Mouse (Mus musculus): ENCODE measurements around the gene Ctxn2. TPM values are rescaled to one million over a fixed set of nuclear protein-coding genes. Genes with fewer than 3 reads are reported as not detected.

The Ctxn2 gene
- total RNA-seq, 1 experiment = not detected

GRCm38 (mm10) chr2:125142336-125142735, 5.8 kb downstream of the Ctxn2 start:
- in situ Hi-C loops (cut with MboI; ENCODE audit: low sequenced_read_pairs in 2 of 2, unreplicated experiment in 2 of 2) = no loop called here
- H3K4me1 ChIP-seq (ENCODE audit: control insufficient read depth in 2 of 2, insufficient read depth in 2 of 2, low read length in 2 of 2, poor library complexity in 1 of 2) = no peaks in the 10 kb centered on the region
- H3K9ac ChIP-seq (ENCODE audit: insufficient read depth, low read depth, low read length, poor library complexity, severe bottlenecking) = no peak overlapping the region
- TF ChIP-seq ZNF384 (IDR thresholded peaks at IDR 0.05; ENCODE audit: low read depth, low read length) = no peak
- TF ChIP-seq HCFC1 (IDR thresholded peaks at IDR 0.05; ENCODE audit: borderline replicate concordance, insufficient read depth, low read length) = no peak
- no peak for TF ChIP-seq ZC3H11A (IDR thresholded peaks at IDR 0.05; ENCODE audit: borderline replicate concordance, low read depth, low read length)
- TF ChIP-seq CHD2 (IDR thresholded peaks at IDR 0.05; ENCODE audit: low read depth, low read length) = no peak
- TF ChIP-seq MAFK (IDR thresholded peaks at IDR 0.05; ENCODE audit: insufficient read depth, low read depth, low read length) = no peak
- no peak for DNase-seq (ENCODE audit: low read depth, low spot score)
- H3K4me3 ChIP-seq (ENCODE audit: insufficient read depth in 1 of 2, low read depth in 1 of 2, low read length in 2 of 2, poor library complexity in 1 of 2, severe bottlenecking in 1 of 2) = no peak overlapping the region
- no peaks in the 10 kb centered on the region for H3K9me3 ChIP-seq (ENCODE audit: control insufficient read depth, insufficient read depth, low read depth, low read length)
- no peak overlapping the region for H3K27ac ChIP-seq (ENCODE audit: insufficient read depth, low read depth, low read length, poor library complexity, severe bottlenecking)
- no peaks in the 10 kb centered on the region for H3K36me3 ChIP-seq (ENCODE audit: control insufficient read depth, insufficient read depth, low read length, poor library complexity, severe bottlenecking)

GRCm38 (mm10) chr2:125152388-125152787, 15.9 kb downstream of the Ctxn2 start, which contains the start of gene Slc12a1:
TSS of gene Slc12a1 (plus strand) at chr2:125152505.
- Histone ChIP-seq H3K4me3 (ENCODE audit: insufficient read depth in 1 of 2, low read depth in 1 of 2, low read length in 2 of 2, poor library complexity in 1 of 2, severe bottlenecking in 1 of 2) (no peak within 1 kb of the TSS), H3K27ac (ENCODE audit: insufficient read depth, low read depth, low read length, poor library complexity, severe bottlenecking) (no peak within 1 kb of the TSS), H3K9ac (ENCODE audit: insufficient read depth, low read depth, low read length, poor library complexity, severe bottlenecking) (no peak within 1 kb of the TSS), H3K36me3 (ENCODE audit: control insufficient read depth, insufficient read depth, low read length, poor library complexity, severe bottlenecking) (no peaks in the 10 kb centered on the region), H3K4me1 (ENCODE audit: control insufficient read depth in 2 of 2, insufficient read depth in 2 of 2, low read length in 2 of 2, poor library complexity in 1 of 2) (no peaks in the 10 kb centered on the region; a peak in 1 of 4 replicates), H3K9me3 (ENCODE audit: control insufficient read depth, insufficient read depth, low read depth, low read length) (no peaks in the 10 kb centered on the region)
- no peak for TF ChIP-seq ZNF384 (IDR thresholded peaks at IDR 0.05; ENCODE audit: low read depth, low read length)
- TF ChIP-seq ZC3H11A (IDR thresholded peaks at IDR 0.05; ENCODE audit: borderline replicate concordance, low read depth, low read length) = no peak
- no peak for TF ChIP-seq MAFK (IDR thresholded peaks at IDR 0.05; ENCODE audit: insufficient read depth, low read depth, low read length)
- TF ChIP-seq CHD2 (IDR thresholded peaks at IDR 0.05; ENCODE audit: low read depth, low read length) = no peak
- TF ChIP-seq HCFC1 (IDR thresholded peaks at IDR 0.05; ENCODE audit: borderline replicate concordance, insufficient read depth, low read length) = no peak
- DNase-seq (ENCODE audit: low read depth, low spot score) = no peak
- in situ Hi-C loops (cut with MboI; ENCODE audit: low sequenced_read_pairs in 2 of 2, unreplicated experiment in 2 of 2) = no loop called here

- no peak overlapping the region for H3K4me3 ChIP-seq (ENCODE audit: insufficient read depth in 1 of 2, low read depth in 1 of 2, low read length in 2 of 2, poor library complexity in 1 of 2, severe bottlenecking in 1 of 2)
- TF ChIP-seq ZNF384 (IDR thresholded peaks at IDR 0.05; ENCODE audit: low read depth, low read length) (no peak), ZC3H11A (IDR thresholded peaks at IDR 0.05; ENCODE audit: borderline replicate concordance, low read depth, low read length) (no peak), MAFK (IDR thresholded peaks at IDR 0.05; ENCODE audit: insufficient read depth, low read depth, low read length) (no peak), CHD2 (IDR thresholded peaks at IDR 0.05; ENCODE audit: low read depth, low read length) (no peak), HCFC1 (IDR thresholded peaks at IDR 0.05; ENCODE audit: borderline replicate concordance, insufficient read depth, low read length) (no peak)
- no peaks in the 10 kb centered on the region; a peak in 1 of 4 replicates for H3K4me1 ChIP-seq (ENCODE audit: control insufficient read depth in 2 of 2, insufficient read depth in 2 of 2, low read length in 2 of 2, poor library complexity in 1 of 2)
- H3K36me3 ChIP-seq (ENCODE audit: control insufficient read depth, insufficient read depth, low read length, poor library complexity, severe bottlenecking) = no peaks in the 10 kb centered on the region
- no peak for DNase-seq (ENCODE audit: low read depth, low spot score)
- in situ Hi-C loops (cut with MboI; ENCODE audit: low sequenced_read_pairs in 2 of 2, unreplicated experiment in 2 of 2) = no loop called here
- H3K27ac ChIP-seq (ENCODE audit: insufficient read depth, low read depth, low read length, poor library complexity, severe bottlenecking) = no peak overlapping the region
- H3K9me3 ChIP-seq (ENCODE audit: control insufficient read depth, insufficient read depth, low read depth, low read length) = no peaks in the 10 kb centered on the region
- no peak overlapping the region for H3K9ac ChIP-seq (ENCODE audit: insufficient read depth, low read depth, low read length, poor library complexity, severe bottlenecking)
Observed at GRCm38 (mm10) chr2:125154294-125154693, 17.8 kb downstream of the Ctxn2 start.

- H3K27ac ChIP-seq (ENCODE audit: insufficient read depth, low read depth, low read length, poor library complexity, severe bottlenecking) = no peak overlapping the region
- TF ChIP-seq CHD2 (IDR thresholded peaks at IDR 0.05; ENCODE audit: low read depth, low read length) = no peak
- TF ChIP-seq MAFK (IDR thresholded peaks at IDR 0.05; ENCODE audit: insufficient read depth, low read depth, low read length) = no peak
- TF ChIP-seq ZNF384 (IDR thresholded peaks at IDR 0.05; ENCODE audit: low read depth, low read length) = no peak
- no peak for TF ChIP-seq HCFC1 (IDR thresholded peaks at IDR 0.05; ENCODE audit: borderline replicate concordance, insufficient read depth, low read length)
- peaks cover 0 to 2% of the 10 kb centered on the region in 2 experiments; a peak in 1 of 4 replicates for H3K4me1 ChIP-seq (ENCODE audit: control insufficient read depth in 2 of 2, insufficient read depth in 2 of 2, low read length in 2 of 2, poor library complexity in 1 of 2)
- in situ Hi-C loops (cut with MboI; ENCODE audit: low sequenced_read_pairs in 2 of 2, unreplicated experiment in 2 of 2) = no loop called here
- H3K9ac ChIP-seq (ENCODE audit: insufficient read depth, low read depth, low read length, poor library complexity, severe bottlenecking) = no peak overlapping the region
- H3K36me3 ChIP-seq (ENCODE audit: control insufficient read depth, insufficient read depth, low read length, poor library complexity, severe bottlenecking) = no peaks in the 10 kb centered on the region
- DNase-seq (ENCODE audit: low read depth, low spot score) = no peak
- no peak overlapping the region for H3K4me3 ChIP-seq (ENCODE audit: insufficient read depth in 1 of 2, low read depth in 1 of 2, low read length in 2 of 2, poor library complexity in 1 of 2, severe bottlenecking in 1 of 2)
- no peaks in the 10 kb centered on the region for H3K9me3 ChIP-seq (ENCODE audit: control insufficient read depth, insufficient read depth, low read depth, low read length)
Observed at GRCm38 (mm10) chr2:125155504-125155903, 19.0 kb downstream of the Ctxn2 start.

GRCm38 (mm10) chr2:125162012-125162470, 25.5 kb downstream of the Ctxn2 start:
- Histone ChIP-seq H3K4me1 (ENCODE audit: control insufficient read depth in 2 of 2, insufficient read depth in 2 of 2, low read length in 2 of 2, poor library complexity in 1 of 2) (peaks cover 0 to 5% of the 10 kb centered on the region in 2 experiments; a peak in 1 of 4 replicates), H3K9ac (ENCODE audit: insufficient read depth, low read depth, low read length, poor library complexity, severe bottlenecking) (no peak overlapping the region), H3K4me3 (ENCODE audit: insufficient read depth in 1 of 2, low read depth in 1 of 2, low read length in 2 of 2, poor library complexity in 1 of 2, severe bottlenecking in 1 of 2) (no peak overlapping the region), H3K36me3 (ENCODE audit: control insufficient read depth, insufficient read depth, low read length, poor library complexity, severe bottlenecking) (no peaks in the 10 kb centered on the region), H3K27ac (ENCODE audit: insufficient read depth, low read depth, low read length, poor library complexity, severe bottlenecking) (no peak overlapping the region), H3K9me3 (ENCODE audit: control insufficient read depth, insufficient read depth, low read depth, low read length) (no peaks in the 10 kb centered on the region)
- DNase-seq (ENCODE audit: low read depth, low spot score) = no peak
- in situ Hi-C loops (cut with MboI; ENCODE audit: low sequenced_read_pairs in 2 of 2, unreplicated experiment in 2 of 2) = no loop called here
- TF ChIP-seq ZC3H11A (IDR thresholded peaks at IDR 0.05; ENCODE audit: borderline replicate concordance, low read depth, low read length) (no peak), ZNF384 (IDR thresholded peaks at IDR 0.05; ENCODE audit: low read depth, low read length) (no peak), MAFK (IDR thresholded peaks at IDR 0.05; ENCODE audit: insufficient read depth, low read depth, low read length) (no peak), CHD2 (IDR thresholded peaks at IDR 0.05; ENCODE audit: low read depth, low read length) (no peak), HCFC1 (IDR thresholded peaks at IDR 0.05; ENCODE audit: borderline replicate concordance, insufficient read depth, low read length) (no peak)
